Mouse (Mus musculus) forebrain, embryonic 12.5 days (tissue): ENCODE results near the gene Kank2. TPM values are rescaled to one million over a fixed set of nuclear protein-coding genes. Genes with fewer than 3 reads are reported as not detected.
"Not testable (repeated sequence)": the region's sequence is repeated elsewhere in the genome, so short reads cannot be mapped to it uniquely, and the experiment has no call there.

Source experiments
- ATAC-seq: fragments of 200-750 bp; cut with Nextera tagmentation; 2 replicates; pipeline ENCODE4 v1.8.0; 2017; ENCODE audit warnings: moderate TSS enrichment; ENCODE audit not compliant: low FRiP score
- H3K27ac ChIP-seq: fragments of 300-500 bp; sonication (generic); 2 replicates; pipeline ENCODE4 v1.5.1; 2016; ENCODE audit warnings: mild to moderate bottlenecking
- H3K27me3 ChIP-seq: fragments of 300-500 bp; sonication (generic); 2 replicates; pipeline ENCODE4 v1.6.1; 2016; ENCODE audit warnings: mild to moderate bottlenecking
- H3K36me3 ChIP-seq: fragments of 300-500 bp; sonication (generic); replicated peaks from 2 replicates; pipeline ENCODE4 v1.6.1; 2016; ENCODE audit warnings: mild to moderate bottlenecking
- H3K4me1 ChIP-seq: fragments of 300-500 bp; sonication (generic); 2 replicates; pipeline ENCODE4 v1.6.1; 2016
- H3K4me2 ChIP-seq: fragments of 300-500 bp; sonication (generic); 2 replicates; pipeline ENCODE4 v1.6.1; 2016; ENCODE audit warnings: mild to moderate bottlenecking, moderate library complexity
- H3K4me3 ChIP-seq: fragments of 300-500 bp; sonication (generic); replicated peaks from 2 replicates; pipeline ENCODE4 v1.5.1; 2016; ENCODE audit warnings: mild to moderate bottlenecking
- H3K9ac ChIP-seq: fragments of 300-500 bp; sonication (generic); 2 replicates; pipeline ENCODE4 v1.6.1; 2016; ENCODE audit warnings: mild to moderate bottlenecking
- H3K9me3 ChIP-seq: fragments of 300-500 bp; sonication (generic); 2 replicates; pipeline ENCODE4 v1.6.1; 2016
- WGBS: fragments of 180-500 bp; shearing (Covaris S2); methylation state at CpG from one replicate; pipeline ENCODE4 v1.1.7; 2016; 5-methylcytosine and 5-hydroxymethylcytosine counted together
- polyA plus RNA-seq: library from polyadenylated mRNA; unstranded; fragments of >200 nt; fragmentation: Nextera tagmentation; extraction: Ambion mirVana; gene quantifications from 2 replicates; pipeline ENCODE4 v1.2.1, GENCODE M21; 2016

Gene Kank2
- polyA plus RNA-seq, 1 experiment from 2014 or later, result 6.2 TPM

- H3K9me3 ChIP-seq, result no peaks in the 10 kb centered on the region
- H3K27ac ChIP-seq, result no peak overlapping the region
- H3K27me3 ChIP-seq, result peaks cover 3% of the 10 kb centered on the region; the same call in 1 of the 2 replicates
- 96% methylated on average over 18 of the region's 18 CpGs for WGBS
- no peak overlapping the region for H3K4me2 ChIP-seq
- no peak overlapping the region for H3K4me3 ChIP-seq
- H3K9ac ChIP-seq, result no peak overlapping the region
- peaks cover 22% of the 10 kb centered on the region for H3K4me1 ChIP-seq
- peaks cover 14% of the 10 kb centered on the region for H3K36me3 ChIP-seq
- no peak for ATAC-seq
These were observed 4.2 kb downstream of the Kank2 start for GRCm38 (mm10) chr9:21794344-21794834.

- not testable (repeated sequence) for H3K4me2 ChIP-seq, ATAC-seq, H3K27me3 ChIP-seq, H3K9ac ChIP-seq, H3K4me3 ChIP-seq, H3K9me3 ChIP-seq, H3K27ac ChIP-seq
- Histone ChIP-seq H3K4me1 (peaks cover 18% of the 10 kb centered on the region), H3K36me3 (peaks cover 17% of the 10 kb centered on the region)
- 97% methylated on average over 6 of the region's 6 CpGs for WGBS
These were observed 5.0 kb downstream of the Kank2 start for GRCm38 (mm10) chr9:21793507-21793906.

- Histone ChIP-seq H3K4me1 (peaks cover 13% of the 10 kb centered on the region), H3K4me3 (no peak overlapping the region), H3K9ac (no peak overlapping the region), H3K27me3 (no peaks in the 10 kb centered on the region), H3K4me2 (no peak overlapping the region), H3K36me3 (peaks cover 17% of the 10 kb centered on the region), H3K9me3 (no peaks in the 10 kb centered on the region), H3K27ac (0 out of 2 replicates have a peak overlapping the region, but pooled peaks have one; percentile 5)
- 83% methylated on average over 8 of the region's 8 CpGs for WGBS
- ATAC-seq, result no peak
These were observed 5.9 kb downstream of the Kank2 start for GRCm38 (mm10) chr9:21792644-21793043.

GRCm38 (mm10) chr9:21791861-21792260 is 6.7 kb downstream of the Kank2 start:
- WGBS, result 91% methylated on average over 8 of the region's 8 CpGs
- ATAC-seq, result no peak

GRCm38 (mm10) chr9:21788234-21788633 is 10.3 kb downstream of the Kank2 start:
- Histone ChIP-seq H3K36me3 (peaks cover 6% of the 10 kb centered on the region; the same call in 1 of the 2 replicates), H3K9me3 (no peaks in the 10 kb centered on the region), H3K4me1 (no peaks in the 10 kb centered on the region), H3K4me3 (no peak overlapping the region), H3K27me3 (no peaks in the 10 kb centered on the region), H3K27ac (no peak overlapping the region), H3K9ac (no peak overlapping the region), H3K4me2 (no peak overlapping the region)
- WGBS, result 83% methylated on average over 9 of the region's 9 CpGs
- no peak for ATAC-seq

More at GRCm38 (mm10) chr9:21791861-21792260, 6.7 kb downstream of the Kank2 start:
- Histone ChIP-seq H3K9ac (no peak overlapping the region), H3K4me3 (no peak overlapping the region), H3K27me3 (no peaks in the 10 kb centered on the region), H3K36me3 (peaks cover 17% of the 10 kb centered on the region), H3K27ac (no peak overlapping the region), H3K4me2 (no peak overlapping the region), H3K4me1 (peaks cover 6% of the 10 kb centered on the region), H3K9me3 (no peaks in the 10 kb centered on the region)

- Histone ChIP-seq H3K4me2 (no peak overlapping the region), H3K9me3 (no peaks in the 10 kb centered on the region), H3K27me3 (no peaks in the 10 kb centered on the region), H3K27ac (no peak overlapping the region), H3K36me3 (0 out of 2 replicates have a peak, but pooled peaks cover 5% of the 10 kb centered on the region), H3K4me1 (no peaks in the 10 kb centered on the region), H3K9ac (no peak overlapping the region), H3K4me3 (no peak overlapping the region)
- ATAC-seq, result no peak
- WGBS, result 88% methylated on average over 5 of the region's 5 CpGs
These were observed 10.9 kb downstream of the Kank2 start for GRCm38 (mm10) chr9:21787654-21788053.

GRCm38 (mm10) chr9:21786906-21787305 is 11.6 kb downstream of the Kank2 start:
- peak overlapping the region; percentile 25; the same call in 1 of the 2 replicates for H3K9ac ChIP-seq
- no peaks in the 10 kb centered on the region for H3K9me3 ChIP-seq
- H3K4me1 ChIP-seq, result no peaks in the 10 kb centered on the region
- 0 out of 2 replicates have a peak, but pooled peaks cover 5% of the 10 kb centered on the region for H3K36me3 ChIP-seq
- 7% methylated on average over 6 of the region's 6 CpGs for WGBS
- H3K27me3 ChIP-seq, result no peaks in the 10 kb centered on the region
- H3K4me3 ChIP-seq, result no peak overlapping the region
- H3K4me2 ChIP-seq, result 0 out of 2 replicates have a peak overlapping the region, but pooled peaks have one; percentile 2
- peak; percentile 39; the same call in 1 of the 2 replicates for ATAC-seq
- H3K27ac ChIP-seq, result no peak overlapping the region

- H3K27me3 ChIP-seq, H3K4me2 ChIP-seq, H3K4me3 ChIP-seq, H3K27ac ChIP-seq, H3K9ac ChIP-seq, ATAC-seq, H3K4me1 ChIP-seq, H3K36me3 ChIP-seq, H3K9me3 ChIP-seq: not testable (repeated sequence)
- 83% methylated on average over 2 of the region's 2 CpGs for WGBS
These were observed 12.2 kb downstream of the Kank2 start for GRCm38 (mm10) chr9:21786309-21786708.

- WGBS, result 86% methylated on average over 7 of the region's 7 CpGs
- Histone ChIP-seq H3K4me2 (no peak overlapping the region), H3K9me3 (no peaks in the 10 kb centered on the region), H3K27ac (no peak overlapping the region), H3K4me3 (no peak overlapping the region), H3K9ac (no peak overlapping the region), H3K36me3 (peaks cover 12% of the 10 kb centered on the region; the same call in 1 of the 2 replicates), H3K4me1 (no peaks in the 10 kb centered on the region), H3K27me3 (no peaks in the 10 kb centered on the region)
- no peak for ATAC-seq
These were observed 13.8 kb downstream of the Kank2 start for GRCm38 (mm10) chr9:21784517-21785307.

- H3K9me3 ChIP-seq, result no peaks in the 10 kb centered on the region
- H3K4me2 ChIP-seq, result no peak overlapping the region
- 87% methylated on average over 15 of the region's 15 CpGs for WGBS
- no peak overlapping the region for H3K4me3 ChIP-seq
- peaks cover 28% of the 10 kb centered on the region for H3K36me3 ChIP-seq
- no peak overlapping the region for H3K27ac ChIP-seq
- H3K27me3 ChIP-seq, result no peaks in the 10 kb centered on the region
- no peaks in the 10 kb centered on the region for H3K4me1 ChIP-seq
- no peak overlapping the region for H3K9ac ChIP-seq
- no peak for ATAC-seq
These were observed 16.7 kb downstream of the Kank2 start for GRCm38 (mm10) chr9:21781657-21782468.

GRCm38 (mm10) chr9:21777726-21778125 is 20.8 kb downstream of the Kank2 start:
- no peaks in the 10 kb centered on the region for H3K27me3 ChIP-seq
- WGBS, result 94% methylated on average over 3 of the region's 3 CpGs
- H3K27ac ChIP-seq, result no peak overlapping the region
- no peaks in the 10 kb centered on the region for H3K9me3 ChIP-seq
- no peak overlapping the region for H3K4me3 ChIP-seq
- H3K36me3 ChIP-seq, result peaks cover 29% of the 10 kb centered on the region
- no peaks in the 10 kb centered on the region for H3K4me1 ChIP-seq
- H3K9ac ChIP-seq, result no peak overlapping the region
- H3K4me2 ChIP-seq, result no peak overlapping the region
- no peak for ATAC-seq

- no peaks in the 10 kb centered on the region for H3K4me1 ChIP-seq
- H3K4me3 ChIP-seq, result no peak overlapping the region
- 90% methylated on average over 16 of the region's 16 CpGs for WGBS
- no peaks in the 10 kb centered on the region for H3K9me3 ChIP-seq
- no peak overlapping the region for H3K27ac ChIP-seq
- no peak overlapping the region for H3K4me2 ChIP-seq
- no peaks in the 10 kb centered on the region for H3K27me3 ChIP-seq
- no peak overlapping the region for H3K9ac ChIP-seq
- H3K36me3 ChIP-seq, result peaks cover 23% of the 10 kb centered on the region
- no peak for ATAC-seq
These were observed 24.2 kb downstream of the Kank2 start for GRCm38 (mm10) chr9:21774353-21774752.
